Mouse (Mus musculus): Measurements from ENCODE around the gene Drp2.

Drp2 gene

GRCm38 (mm10) chrX:134403863-134404583, at the start of gene Drp2:
Gene Drp2 (plus strand): TSS chrX:134404551.
- no peak for DNase-seq (ENCODE audit: extremely low spot score, low read depth, low spot score)

- DNase-seq (ENCODE audit: extremely low spot score, low read depth, low spot score) = no peak
Measured at GRCm38 (mm10) chrX:134359336-134359735, 45.0 kb upstream of the Drp2 start.

- DNase-seq (ENCODE audit: extremely low spot score, low read depth, low spot score) = no peak
Measured at GRCm38 (mm10) chrX:134362156-134362555, 42.2 kb upstream of the Drp2 start.

- no peak for DNase-seq (ENCODE audit: extremely low spot score, low read depth, low spot score)
Measured at GRCm38 (mm10) chrX:134365421-134365820, 38.9 kb upstream of the Drp2 start.

- DNase-seq (ENCODE audit: extremely low spot score, low read depth, low spot score) = no peak
Measured at GRCm38 (mm10) chrX:134366547-134366946, 37.8 kb upstream of the Drp2 start.

- DNase-seq (ENCODE audit: extremely low spot score, low read depth, low spot score) = no peak
Measured at GRCm38 (mm10) chrX:134371279-134371678, 33.1 kb upstream of the Drp2 start.

- DNase-seq (ENCODE audit: extremely low spot score, low read depth, low spot score) = no peak
Measured at GRCm38 (mm10) chrX:134374190-134374589, 30.2 kb upstream of the Drp2 start.

- no peak for DNase-seq (ENCODE audit: extremely low spot score, low read depth, low spot score)
Measured at GRCm38 (mm10) chrX:134384896-134385295, 19.5 kb upstream of the Drp2 start.

- DNase-seq (ENCODE audit: extremely low spot score, low read depth, low spot score) = no peak
Measured at GRCm38 (mm10) chrX:134398972-134399371, 5.4 kb upstream of the Drp2 start.

GRCm38 (mm10) chrX:134404584-134404955, 219 bp downstream of the Drp2 start:
- no peak for DNase-seq (ENCODE audit: extremely low spot score, low read depth, low spot score)

GRCm38 (mm10) chrX:134409354-134409900, 5.1 kb downstream of the Drp2 start:
- DNase-seq (ENCODE audit: extremely low spot score, low read depth, low spot score) = no peak

- DNase-seq (ENCODE audit: extremely low spot score, low read depth, low spot score) = no peak
Measured at GRCm38 (mm10) chrX:134412096-134412495, 7.7 kb downstream of the Drp2 start.

GRCm38 (mm10) chrX:134420097-134420496, 15.7 kb downstream of the Drp2 start:
- no peak for DNase-seq (ENCODE audit: extremely low spot score, low read depth, low spot score)

- no peak for DNase-seq (ENCODE audit: extremely low spot score, low read depth, low spot score)
Measured at GRCm38 (mm10) chrX:134424263-134424662, 19.9 kb downstream of the Drp2 start.

GRCm38 (mm10) chrX:134425798-134426197, 21.4 kb downstream of the Drp2 start:
- DNase-seq (ENCODE audit: extremely low spot score, low read depth, low spot score) = no peak

GRCm38 (mm10) chrX:134426819-134427218, 22.5 kb downstream of the Drp2 start:
- no peak for DNase-seq (ENCODE audit: extremely low spot score, low read depth, low spot score)

GRCm38 (mm10) chrX:134427307-134427706, 23.0 kb downstream of the Drp2 start:
- no peak for DNase-seq (ENCODE audit: extremely low spot score, low read depth, low spot score)

- no peak for DNase-seq (ENCODE audit: extremely low spot score, low read depth, low spot score)
Measured at GRCm38 (mm10) chrX:134474988-134475710, 70.8 kb downstream of the Drp2 start.

- DNase-seq (ENCODE audit: extremely low spot score, low read depth, low spot score) = no peak
Measured at GRCm38 (mm10) chrX:134476290-134476689, 71.9 kb downstream of the Drp2 start, which contains the start of gene Taf7l. Gene Taf7l (minus strand): TSS chrX:134476490.

GRCm38 (mm10) chrX:134481720-134482119, 77.4 kb downstream of the Drp2 start:
- no peak for DNase-seq (ENCODE audit: extremely low spot score, low read depth, low spot score)

GRCm38 (mm10) chrX:134500651-134501050, 96.3 kb downstream of the Drp2 start:
- no peak for DNase-seq (ENCODE audit: extremely low spot score, low read depth, low spot score)

Data from hindlimb bud, embryonic 11.5 days (tissue).